Mouse (Mus musculus) hindbrain, embryonic 13.5 days (tissue): ENCODE measurements at regions not wholly inside any gene's neighbourhood (a gene's known extent, or its start where the extent isn't known, plus 50 kb on each side); places are given as distances from the start of the nearest gene placed in this dataset.

Experiments used
- ATAC-seq: fragments of 200-750 bp; cut with Nextera tagmentation; 2 replicates; pipeline ENCODE4 v1.8.0; 2017; ENCODE audit warnings: moderate TSS enrichment; ENCODE audit not compliant: low FRiP score
- H3K27ac ChIP-seq: fragments of 300-500 bp; sonication (generic); 2 replicates; pipeline ENCODE4 v1.5.1; 2015; ENCODE audit warnings: inconsistent platforms, mild to moderate bottlenecking, moderate library complexity
- H3K27me3 ChIP-seq: fragments of 300-500 bp; sonication (generic); 2 replicates; pipeline ENCODE4 v1.6.1; 2015; ENCODE audit warnings: mild to moderate bottlenecking, inconsistent platforms
- H3K36me3 ChIP-seq: fragments of 300-500 bp; sonication (generic); 2 replicates; pipeline ENCODE4 v1.6.1; 2015; ENCODE audit warnings: mild to moderate bottlenecking, inconsistent platforms
- H3K4me1 ChIP-seq: fragments of 300-500 bp; sonication (generic); replicated peaks from 2 replicates; pipeline ENCODE4 v1.6.1; 2015; ENCODE audit warnings: inconsistent platforms
- H3K4me2 ChIP-seq: fragments of 300-500 bp; sonication (generic); 2 replicates; pipeline ENCODE4 v1.6.1; 2015; ENCODE audit warnings: inconsistent platforms, mild to moderate bottlenecking, moderate library complexity
- H3K4me3 ChIP-seq: fragments of 300-500 bp; sonication (generic); 2 replicates; pipeline ENCODE4 v1.5.1; 2015; ENCODE audit warnings: mild to moderate bottlenecking, inconsistent platforms
- H3K9ac ChIP-seq: fragments of 300-500 bp; sonication (generic); 2 replicates; pipeline ENCODE4 v1.6.1; 2015; ENCODE audit warnings: mild to moderate bottlenecking, inconsistent platforms
- H3K9me3 ChIP-seq: fragments of 300-500 bp; sonication (generic); 2 replicates; pipeline ENCODE4 v1.6.1; 2016; ENCODE audit warnings: inconsistent platforms
- WGBS: fragments of 180-500 bp; shearing (Covaris S2); methylation state at CpG from one replicate; pipeline ENCODE4 v1.1.7; 2015; 5-methylcytosine and 5-hydroxymethylcytosine counted together

DNA sequence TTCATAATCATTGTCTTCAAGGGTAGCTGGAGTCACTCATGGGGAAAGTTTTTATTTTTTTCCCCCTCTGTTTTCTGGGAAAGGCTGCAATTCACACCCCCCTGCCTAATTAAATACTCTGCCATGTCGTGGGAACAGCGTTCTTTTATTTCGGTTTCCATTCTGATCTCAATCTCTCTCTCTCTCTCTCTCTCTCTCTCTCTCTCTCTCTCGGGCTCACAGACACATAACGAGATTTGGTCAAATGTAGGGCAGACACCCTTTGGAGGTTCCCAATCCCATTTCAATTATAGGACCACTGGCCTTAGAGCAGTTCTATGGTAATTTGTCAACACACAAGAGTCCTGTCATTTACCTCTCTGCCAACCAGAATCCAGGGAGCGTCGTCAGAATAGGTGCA is 80.7 kb upstream of the Pcdh8 start:
- WGBS: 37% methylated on average over 7 of the region's 7 CpGs
- Histone ChIP-seq H3K27me3 (no peaks in the 10 kb centered on the region), H3K27ac (peak overlapping the region; percentile 55; the same call in 1 of the 2 replicates), H3K4me2 (no peak overlapping the region), H3K4me1 (peaks cover 35% of the 10 kb centered on the region), H3K4me3 (no peak overlapping the region), H3K9me3 (no peaks in the 10 kb centered on the region), H3K9ac (no peak overlapping the region), H3K36me3 (no peaks in the 10 kb centered on the region)
- ATAC-seq: no peak

DNA sequence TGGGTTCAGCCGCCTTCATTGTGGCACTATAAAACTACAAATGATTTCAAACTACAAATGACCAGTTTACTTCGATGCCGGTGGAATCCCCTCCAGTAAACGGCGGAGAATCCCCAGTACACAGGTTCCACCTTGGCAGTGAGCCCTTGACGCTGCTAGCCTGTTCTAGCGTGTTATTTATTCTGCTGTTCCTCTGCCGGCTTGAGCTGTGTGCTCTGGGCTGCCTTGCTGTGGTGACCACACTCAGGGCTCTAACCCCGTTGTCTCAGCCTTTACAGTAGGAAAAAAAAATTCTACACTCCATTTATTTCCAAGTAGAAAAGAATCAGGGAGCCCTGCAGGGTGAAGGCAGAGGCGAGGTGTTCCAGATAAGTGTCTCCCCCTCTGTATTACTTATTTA is 80.1 kb upstream of the Pcdh8 start:
- no peak overlapping the region for H3K4me2 ChIP-seq
- no peaks in the 10 kb centered on the region for H3K27me3 ChIP-seq
- H3K4me1 ChIP-seq: peaks cover 35% of the 10 kb centered on the region
- H3K27ac ChIP-seq: peak overlapping the region; percentile 55; the same call in 1 of the 2 replicates
- WGBS: 44% methylated on average over 10 of the region's 10 CpGs
- H3K4me3 ChIP-seq: no peak overlapping the region
- H3K36me3 ChIP-seq: no peaks in the 10 kb centered on the region
- no peaks in the 10 kb centered on the region for H3K9me3 ChIP-seq
- no peak overlapping the region for H3K9ac ChIP-seq
- ATAC-seq: peak; percentile 32; the same call in 1 of the 2 replicates

DNA sequence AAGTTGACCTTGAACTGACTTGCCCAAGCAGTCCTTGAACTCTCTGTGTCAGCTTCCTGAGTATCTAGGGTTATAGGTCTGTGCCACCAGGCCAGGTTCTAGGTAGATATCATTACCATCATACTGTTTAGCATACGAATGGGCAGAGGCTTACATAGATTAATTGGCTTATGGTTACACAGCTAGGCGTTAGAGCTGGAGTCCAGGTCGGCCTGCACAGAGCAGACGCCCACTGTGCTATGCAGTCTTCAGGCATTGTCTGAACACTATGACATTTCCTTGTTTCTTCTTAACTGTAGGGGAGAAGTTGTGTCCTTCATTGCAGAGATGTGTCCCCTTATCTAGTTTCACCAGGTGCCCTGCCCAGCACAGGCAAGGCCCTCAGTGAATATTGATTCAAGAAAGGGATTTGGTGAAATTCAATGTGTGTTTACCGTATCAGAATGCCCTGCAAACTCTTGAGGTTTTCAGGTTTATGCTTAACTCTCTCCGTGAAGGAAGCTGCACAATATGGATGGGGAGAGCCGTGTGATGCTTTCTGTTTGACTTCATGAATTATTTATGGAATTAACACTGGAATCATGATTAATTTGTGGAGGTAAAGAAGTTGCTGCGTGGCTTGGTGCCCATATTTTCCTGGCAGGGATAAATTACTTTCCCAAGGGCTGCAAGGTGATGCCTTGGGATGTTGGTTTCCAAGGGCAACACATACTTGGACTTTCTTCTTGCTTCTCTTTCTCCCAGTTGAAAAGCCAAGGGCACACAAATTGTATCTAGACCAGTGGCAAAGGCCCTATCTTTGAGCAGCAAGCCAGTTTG is 78.7 kb upstream of the Pcdh8 start:
- 44% methylated on average over 8 of the region's 8 CpGs for WGBS
- no peaks in the 10 kb centered on the region for H3K9me3 ChIP-seq
- ATAC-seq: 0 out of 2 replicates have a peak, but pooled peaks have one; percentile 27
- H3K36me3 ChIP-seq: no peaks in the 10 kb centered on the region
- no peak overlapping the region for H3K9ac ChIP-seq
- no peaks in the 10 kb centered on the region for H3K27me3 ChIP-seq
- no peak overlapping the region for H3K4me3 ChIP-seq
- H3K27ac ChIP-seq: peak overlapping the region; percentile 55; the same call in 1 of the 2 replicates
- no peak overlapping the region for H3K4me2 ChIP-seq
- peaks cover 35% of the 10 kb centered on the region for H3K4me1 ChIP-seq

DNA sequence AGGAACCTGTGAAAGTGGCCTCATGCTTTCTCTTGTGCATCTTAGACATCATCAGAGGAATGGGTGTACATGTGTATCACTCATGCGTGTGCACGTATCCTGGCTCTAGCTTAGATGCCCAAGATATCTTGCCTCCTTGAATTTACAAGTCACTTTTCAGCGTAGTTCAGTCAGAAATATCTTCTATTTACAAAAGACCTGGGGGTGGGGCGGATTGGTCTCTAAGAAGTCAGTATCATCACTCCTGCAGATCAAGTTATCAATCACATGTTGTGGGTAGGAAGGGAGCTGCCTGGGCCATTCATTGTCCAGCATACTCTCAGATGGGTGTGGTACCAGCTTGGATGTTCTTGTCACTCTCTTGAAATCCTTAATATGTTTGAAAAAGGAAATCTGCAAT is 77.0 kb upstream of the Pcdh8 start:
- no peak overlapping the region for H3K27ac ChIP-seq
- ATAC-seq: no peak
- H3K4me1 ChIP-seq: peaks cover 42% of the 10 kb centered on the region
- H3K4me2 ChIP-seq: no peak overlapping the region
- no peak overlapping the region for H3K4me3 ChIP-seq
- H3K36me3 ChIP-seq: no peaks in the 10 kb centered on the region
- H3K9ac ChIP-seq: no peak overlapping the region
- H3K27me3 ChIP-seq: no peaks in the 10 kb centered on the region
- 86% methylated on average over 4 of the region's 4 CpGs for WGBS
- no peaks in the 10 kb centered on the region for H3K9me3 ChIP-seq

DNA sequence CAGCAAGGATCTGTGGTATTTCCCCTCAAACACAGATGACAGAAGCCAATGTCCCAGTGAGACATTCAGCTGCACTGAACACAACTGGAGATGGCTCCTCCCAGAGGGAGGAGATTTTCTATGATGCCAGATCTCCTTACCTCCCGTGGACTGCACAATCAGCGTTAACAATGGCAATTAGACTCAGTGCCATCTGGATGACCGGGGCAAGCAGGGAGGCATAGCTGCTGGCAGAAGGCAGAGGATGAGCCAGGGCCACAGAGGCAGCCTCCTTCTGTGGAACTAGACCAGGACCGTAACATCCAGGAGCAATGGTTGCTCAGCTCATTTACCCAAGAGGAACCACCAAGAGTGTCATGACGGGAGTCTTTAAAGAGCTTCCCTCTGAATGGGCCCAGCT is 73.2 kb upstream of the Pcdh8 start:
- no peak overlapping the region for H3K4me3 ChIP-seq
- H3K9ac ChIP-seq: no peak overlapping the region
- no peak for ATAC-seq
- H3K27me3 ChIP-seq: no peaks in the 10 kb centered on the region
- peaks cover 23% of the 10 kb centered on the region for H3K4me1 ChIP-seq
- no peaks in the 10 kb centered on the region for H3K36me3 ChIP-seq
- H3K9me3 ChIP-seq: no peaks in the 10 kb centered on the region
- 48% methylated on average over 5 of the region's 5 CpGs for WGBS
- H3K4me2 ChIP-seq: no peak overlapping the region
- H3K27ac ChIP-seq: no peak overlapping the region

DNA sequence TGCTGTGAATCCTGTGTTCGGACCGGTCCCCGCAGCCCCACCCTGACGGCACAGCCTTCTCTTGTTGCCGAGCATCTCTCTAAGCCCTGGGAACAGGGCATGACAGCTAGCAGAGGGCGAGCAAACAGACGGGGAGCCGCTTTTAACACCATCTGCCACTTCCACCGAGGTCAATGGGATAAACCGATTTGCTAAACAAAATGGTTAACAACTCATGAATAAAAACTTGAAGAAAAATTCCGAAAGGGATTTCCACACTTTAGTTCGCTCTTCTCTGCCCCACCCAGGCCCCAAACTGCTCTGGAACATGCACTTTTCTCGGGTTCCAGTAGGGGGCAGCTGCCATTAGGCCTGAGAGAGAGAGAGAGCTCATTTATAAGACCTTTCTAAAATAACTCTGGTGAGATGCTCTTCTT is 72.0 kb upstream of the Pcdh8 start:
- H3K4me2 ChIP-seq: peak overlapping the region; percentile 21; the same call in 1 of the 2 replicates
- peak; percentile 70; the same call in 1 of the 2 replicates for ATAC-seq
- peak overlapping the region; percentile 13; the same call in 1 of the 2 replicates for H3K9ac ChIP-seq
- no peaks in the 10 kb centered on the region for H3K27me3 ChIP-seq
- peaks cover 27% of the 10 kb centered on the region for H3K4me1 ChIP-seq
- no peaks in the 10 kb centered on the region for H3K9me3 ChIP-seq
- no peaks in the 10 kb centered on the region for H3K36me3 ChIP-seq
- H3K4me3 ChIP-seq: no peak overlapping the region
- 8% methylated on average over 13 of the region's 13 CpGs for WGBS
- peak overlapping the region; percentile 48 for H3K27ac ChIP-seq

DNA sequence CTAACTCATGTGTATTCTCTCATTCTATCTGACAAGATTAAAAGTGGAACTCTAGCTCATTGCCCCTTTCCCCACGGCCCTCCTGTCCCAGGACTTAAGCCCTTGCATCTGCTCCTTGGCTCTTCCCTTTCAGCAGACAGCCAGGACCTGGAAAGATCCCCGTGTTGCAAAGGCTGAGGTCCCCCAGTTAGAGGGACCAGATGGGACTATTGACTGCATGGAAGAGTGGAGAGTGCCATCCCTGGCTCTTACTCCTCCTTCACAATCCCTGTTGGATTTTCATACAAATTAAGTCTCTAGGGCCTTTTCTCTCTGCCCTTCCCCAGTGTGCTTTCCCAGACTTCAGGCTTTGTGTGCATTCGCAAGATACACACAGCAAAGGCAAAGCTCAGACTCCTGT is 71.6 kb upstream of the Pcdh8 start:
- Histone ChIP-seq H3K36me3 (no peaks in the 10 kb centered on the region), H3K4me3 (no peak overlapping the region), H3K9me3 (no peaks in the 10 kb centered on the region), H3K9ac (peak overlapping the region; percentile 13; the same call in 1 of the 2 replicates), H3K27ac (peak overlapping the region; percentile 48), H3K4me1 (peaks cover 31% of the 10 kb centered on the region), H3K4me2 (peak overlapping the region; percentile 21; the same call in 1 of the 2 replicates), H3K27me3 (no peaks in the 10 kb centered on the region)
- peak; percentile 38; the same call in 1 of the 2 replicates for ATAC-seq
- 19% methylated on average over 3 of the region's 3 CpGs for WGBS

DNA sequence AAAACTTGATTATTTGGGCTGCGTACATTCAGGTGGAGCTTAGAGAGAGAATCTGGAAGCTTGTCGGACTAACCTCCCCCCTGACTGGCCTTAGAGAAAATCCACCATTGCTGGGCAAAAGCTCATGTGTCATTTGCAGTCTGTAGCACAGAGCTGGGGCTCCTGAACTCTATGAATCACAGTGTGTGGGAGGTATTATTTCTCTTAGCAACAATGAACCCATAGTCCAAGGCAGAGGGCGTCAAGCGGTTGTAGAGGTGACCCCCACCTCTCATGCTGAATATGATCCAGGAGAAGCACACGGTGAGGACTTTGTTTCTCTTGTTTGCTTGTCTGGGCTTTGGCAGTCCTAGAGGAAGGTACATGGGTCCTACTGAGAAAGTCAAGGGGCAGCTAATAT is 66.0 kb upstream of the Pcdh8 start:
- no peak for ATAC-seq
- 44% methylated on average over 5 of the region's 5 CpGs for WGBS

DNA sequence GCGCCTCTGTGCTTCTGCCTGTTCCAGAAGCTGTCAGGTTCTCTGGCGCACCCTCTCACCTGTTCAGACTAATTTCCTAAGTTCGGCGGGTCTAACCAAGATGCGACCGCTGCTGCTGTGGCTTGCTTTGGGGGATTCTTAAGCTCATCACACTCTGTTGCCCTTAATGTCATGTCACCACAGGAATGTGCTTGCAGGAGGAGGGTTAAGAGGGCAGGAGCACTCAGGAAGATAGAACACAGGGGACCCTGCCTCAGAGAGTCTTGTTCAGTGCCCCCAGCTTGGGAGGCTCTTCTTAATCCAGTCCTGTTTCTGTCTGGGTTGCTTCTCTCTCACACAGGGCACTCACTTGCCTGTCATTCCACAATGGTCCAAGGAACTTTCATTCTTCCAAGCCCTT is 65.1 kb upstream of the Pcdh8 start:
- H3K4me1 ChIP-seq: peaks cover 24% of the 10 kb centered on the region; the same call in 1 of the 2 replicates
- no peak overlapping the region for H3K4me2 ChIP-seq
- no peak overlapping the region for H3K4me3 ChIP-seq
- WGBS: 98% methylated on average over 5 of the region's 6 CpGs
- no peaks in the 10 kb centered on the region for H3K36me3 ChIP-seq
- ATAC-seq: no peak
- no peak overlapping the region for H3K9ac ChIP-seq
- no peaks in the 10 kb centered on the region for H3K27me3 ChIP-seq
- no peak overlapping the region for H3K27ac ChIP-seq
- no peaks in the 10 kb centered on the region for H3K9me3 ChIP-seq

More for the DNA sequence above, 66.0 kb upstream of the Pcdh8 start:
- Histone ChIP-seq H3K4me2 (no peak overlapping the region), H3K4me1 (peaks cover 24% of the 10 kb centered on the region; the same call in 1 of the 2 replicates), H3K27ac (no peak overlapping the region), H3K4me3 (no peak overlapping the region), H3K36me3 (no peaks in the 10 kb centered on the region), H3K9me3 (no peaks in the 10 kb centered on the region), H3K27me3 (no peaks in the 10 kb centered on the region), H3K9ac (no peak overlapping the region)

DNA sequence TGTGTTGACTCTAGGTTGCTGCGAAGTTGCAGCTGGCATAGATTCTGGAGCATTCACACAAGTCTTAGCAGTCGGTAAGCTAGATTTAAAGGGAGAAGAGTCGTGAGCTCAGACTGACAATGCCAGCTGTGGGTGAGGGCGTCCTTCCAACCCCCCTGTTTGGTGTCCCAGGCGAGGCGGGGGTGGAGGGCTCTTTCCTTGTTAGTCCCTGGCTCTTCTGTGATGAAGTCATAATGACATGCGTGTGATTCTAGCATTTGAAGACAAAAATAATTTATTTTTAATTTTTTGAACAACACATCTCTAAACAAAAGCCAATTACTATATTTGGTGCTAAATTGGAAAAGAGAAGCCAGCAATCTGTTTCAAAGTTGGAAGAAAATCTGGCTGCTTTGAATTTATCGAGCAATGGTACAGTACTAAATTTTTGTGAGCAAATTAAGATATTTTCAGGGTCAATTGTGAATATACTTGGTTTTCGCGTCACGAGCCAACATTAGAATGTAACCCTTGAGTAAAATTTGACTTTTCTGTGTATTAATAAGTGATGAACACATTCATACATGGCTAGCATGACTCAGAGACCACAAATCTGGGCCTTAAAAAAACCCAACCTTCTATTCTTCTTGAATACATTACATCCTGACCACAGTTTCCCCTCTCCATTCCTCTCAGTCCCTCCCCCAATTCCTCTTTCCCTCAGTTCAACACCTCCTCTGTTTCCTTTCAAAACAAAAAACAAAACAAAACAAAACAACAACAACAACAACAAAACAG is 53.7 kb upstream of the Pcdh8 start:
- Histone ChIP-seq H3K27me3 (no peaks in the 10 kb centered on the region), H3K27ac (no peak overlapping the region), H3K9me3 (no peaks in the 10 kb centered on the region), H3K4me2 (no peak overlapping the region), H3K4me3 (no peak overlapping the region), H3K4me1 (peaks cover 19% of the 10 kb centered on the region), H3K9ac (no peak overlapping the region), H3K36me3 (no peaks in the 10 kb centered on the region)
- 92% methylated on average over 11 of the region's 11 CpGs for WGBS
- ATAC-seq: no peak

DNA sequence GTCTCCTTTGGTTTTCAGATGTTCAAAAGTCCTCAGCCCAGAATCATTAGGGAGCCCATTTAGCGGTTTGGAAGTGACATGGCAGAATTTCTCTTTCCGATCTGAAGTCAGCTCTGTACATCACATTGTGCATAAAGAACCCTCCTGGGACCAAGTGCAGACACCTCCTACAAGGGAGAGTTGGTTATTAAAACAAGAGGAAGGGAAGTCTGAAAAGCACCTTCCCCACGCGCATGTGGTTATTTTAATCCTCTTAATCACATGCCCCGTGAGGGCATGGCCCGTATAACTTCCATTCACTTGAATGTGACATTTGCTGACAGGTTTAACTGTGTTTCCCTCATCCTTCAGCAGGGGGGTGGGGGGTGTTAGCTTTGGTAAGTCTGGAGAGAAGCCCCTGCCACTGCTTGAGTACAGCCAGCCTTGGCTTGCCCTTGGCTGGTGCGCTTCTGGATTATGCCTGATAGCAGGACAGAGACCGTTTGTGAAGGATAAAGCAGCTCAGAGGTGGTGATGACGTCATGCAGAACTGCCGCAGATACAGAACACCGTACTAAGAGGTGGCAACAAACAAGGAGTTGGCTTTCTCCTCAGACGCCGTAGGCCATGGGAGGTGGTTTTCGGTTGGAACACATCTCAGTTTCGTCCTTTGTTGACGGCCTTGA is 51.5 kb upstream of the Pcdh8 start:
- 71% methylated on average over 16 of the region's 16 CpGs for WGBS
- H3K4me1 ChIP-seq: peaks cover 19% of the 10 kb centered on the region
- H3K9me3 ChIP-seq: no peaks in the 10 kb centered on the region
- H3K36me3 ChIP-seq: no peaks in the 10 kb centered on the region
- H3K4me3 ChIP-seq: no peak overlapping the region
- no peak overlapping the region for H3K4me2 ChIP-seq
- H3K27ac ChIP-seq: peak overlapping the region; percentile 48
- H3K9ac ChIP-seq: no peak overlapping the region
- ATAC-seq: peak; percentile 67
- H3K27me3 ChIP-seq: no peaks in the 10 kb centered on the region

DNA sequence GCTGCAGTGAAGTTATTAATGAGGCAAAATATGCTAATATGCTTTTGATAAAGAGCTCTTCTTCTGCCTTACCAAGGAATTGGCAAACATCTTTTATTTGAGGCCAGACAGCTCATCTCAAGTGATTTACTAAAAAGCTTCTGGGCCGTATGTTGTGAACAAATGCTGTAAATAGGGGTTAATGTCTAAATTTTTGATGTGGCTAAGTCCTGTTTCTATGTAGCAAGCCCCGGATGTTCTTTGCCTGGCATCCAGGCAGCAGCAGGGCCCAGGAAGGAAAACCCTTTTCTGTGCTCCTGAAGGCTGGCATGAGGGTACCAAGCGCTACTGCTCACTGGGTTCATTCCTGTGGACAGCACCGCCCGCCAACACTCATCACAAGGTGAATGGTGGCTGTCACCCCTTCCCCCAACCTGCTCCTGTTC is 50.9 kb upstream of the Pcdh8 start:
- H3K36me3 ChIP-seq: no peaks in the 10 kb centered on the region
- WGBS: 56% methylated on average over 5 of the region's 5 CpGs
- H3K9me3 ChIP-seq: no peaks in the 10 kb centered on the region
- H3K27me3 ChIP-seq: no peaks in the 10 kb centered on the region
- no peak overlapping the region for H3K9ac ChIP-seq
- H3K27ac ChIP-seq: peak overlapping the region; percentile 48
- peak; percentile 75 for ATAC-seq
- no peak overlapping the region for H3K4me2 ChIP-seq
- H3K4me1 ChIP-seq: peaks cover 19% of the 10 kb centered on the region
- no peak overlapping the region for H3K4me3 ChIP-seq
